Comparison of ENCODE assay signal across 14 mouse cellular contexts in the genomic region with DNA sequence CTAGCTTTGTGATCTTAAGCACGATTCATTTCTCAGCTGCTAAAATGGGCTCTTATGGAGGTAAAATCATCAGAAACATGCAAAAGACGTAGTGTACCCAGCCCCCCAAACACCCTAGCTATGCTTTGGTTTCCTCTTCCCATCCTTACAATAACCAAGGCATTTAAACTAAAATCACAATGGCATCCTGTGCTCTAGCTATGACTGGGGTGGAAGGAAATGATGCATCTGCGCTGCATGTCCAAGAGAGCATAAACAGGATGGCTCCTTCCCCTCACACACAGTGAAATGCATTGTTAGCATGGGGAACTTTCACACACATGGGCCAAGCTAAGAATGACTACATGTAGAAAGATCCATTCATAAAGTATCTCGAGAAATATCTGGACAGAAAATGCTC. TPM values are rescaled to one million over a fixed set of nuclear protein-coding genes. Genes with fewer than 3 reads are reported as not detected.
DNase-seq lines count a peak whose midpoint lies in the region; ATAC-seq and TF ChIP-seq lines count a peak whose summit lies in the region.
"Had no signal": no experiment of that assay in that cellular context is flagged by ENCODE, and none has a peak within 500 bp of the region (broad histone marks: within the 10 kb centered on the region; RNA-seq: fewer than 3 reads in every experiment).

No protein-coding gene starts in this region.

- DNase-seq in heart, adult 2 months, result peak in 1 of 2 experiments; percentile 6
- DNase-seq in heart, embryonic 10.5 days (ENCODE audit: low spot score), result no peak
- DNase-seq in kidney, postnatal 14 days, result peak; percentile 34
- peak; percentile 11 to 14 for DNase-seq in heart, postnatal 10 days
- DNase-seq in lung, postnatal 4 days, result peak; percentile 25 to 27
- no peak for DNase-seq in cerebellum, adult 9-11 months
- no peak for DNase-seq in spleen, postnatal 10 days (ENCODE audit: low spot score in 2 of 2)
- DNase-seq: B cell, adult 2 months; cerebellum, postnatal 10 days; right cerebral cortex, postnatal 25 days; thymus, postnatal 25 days had no signal

- TF ChIP-seq POLR2A in heart, adult 2 months (IDR thresholded peaks at IDR 0.05; ENCODE audit: insufficient read depth, low read depth, low read length), result 0 out of 2 replicates have a peak, but pooled peaks have one; percentile 25

- 0 out of 2 replicates have a peak, but pooled peaks have one; percentile 60 for TF ChIP-seq EP300 in heart, adult 2 months (IDR thresholded peaks at IDR 0.05; ENCODE audit: insufficient read depth, low read depth, low read length)

- TF ChIP-seq CTCF in heart, adult 2 months (IDR thresholded peaks at IDR 0.05), result no peak

- no peak overlapping the region for H3K9ac ChIP-seq in heart, adult 2 months (ENCODE audit: low read depth, low read length)
- no peak overlapping the region for H3K9ac ChIP-seq in kidney, embryonic 15.5 days
- H3K9ac ChIP-seq: midbrain, embryonic 15.5 days had no signal

- H3K9me3 ChIP-seq in heart, embryonic 10.5 days, result no peaks in the 10 kb centered on the region
- no peaks in the 10 kb centered on the region for H3K9me3 ChIP-seq in kidney, embryonic 15.5 days (replicated peaks)
- H3K9me3 ChIP-seq: midbrain, embryonic 15.5 days had no signal

- no peaks in the 10 kb centered on the region for H3K27me3 ChIP-seq in heart, adult 2 months (ENCODE audit: control insufficient read depth, insufficient read depth, low read length)
- no peaks in the 10 kb centered on the region for H3K27me3 ChIP-seq in heart, embryonic 10.5 days (ENCODE audit: insufficient read depth, poor library complexity, severe bottlenecking)
- no peaks in the 10 kb centered on the region for H3K27me3 ChIP-seq in kidney, embryonic 15.5 days
- H3K27me3 ChIP-seq: midbrain, embryonic 15.5 days had no signal

- H3K36me3 ChIP-seq in heart, adult 2 months (ENCODE audit: control insufficient read depth, insufficient read depth, low read length), result peaks cover 7% of the 10 kb centered on the region
- H3K36me3 ChIP-seq in heart, embryonic 10.5 days, result no peaks in the 10 kb centered on the region
- H3K36me3 ChIP-seq in kidney, embryonic 15.5 days, result no peaks in the 10 kb centered on the region
- H3K36me3 ChIP-seq: midbrain, embryonic 15.5 days had no signal

- no peak overlapping the region for H3K4me3 ChIP-seq in heart, adult 2 months
- H3K4me3 ChIP-seq in heart, embryonic 10.5 days, result no peak overlapping the region
- no peak overlapping the region for H3K4me3 ChIP-seq in kidney, embryonic 15.5 days (replicated peaks)
- H3K4me3 ChIP-seq: midbrain, embryonic 15.5 days had no signal

- H3K4me1 ChIP-seq in heart, adult 2 months (ENCODE audit: control insufficient read depth, insufficient read depth, low read length), result peaks cover 4% of the 10 kb centered on the region
- H3K4me1 ChIP-seq in heart, embryonic 10.5 days, result no peaks in the 10 kb centered on the region
- H3K4me1 ChIP-seq in kidney, embryonic 15.5 days, result no peaks in the 10 kb centered on the region
- H3K4me1 ChIP-seq: midbrain, embryonic 15.5 days had no signal

- WGBS in heart, adult 2 months, result 35% methylated on average over 4 of the region's 4 CpGs
- 65% methylated on average over 4 of the region's 4 CpGs for WGBS in heart, embryonic 10.5 days
- WGBS in kidney, embryonic 15.5 days, result 77% methylated on average over 4 of the region's 4 CpGs

- no peak overlapping the region for H3K4me2 ChIP-seq in kidney, embryonic 15.5 days
- H3K4me2 ChIP-seq: midbrain, embryonic 15.5 days had no signal

- no peaks in the 10 kb centered on the region for H3K79me2 ChIP-seq in heart, adult 2 months (replicated peaks; ENCODE audit: control insufficient read depth, insufficient read depth, low read length)

- ATAC-seq in kidney, embryonic 15.5 days (replicated peaks; ENCODE audit: low FRiP score), result no peak
- ATAC-seq: midbrain, embryonic 15.5 days had no signal

- intact Hi-C loops in heart, adult 2 months (cut with DNase I), result loop anchor here (1.0 kb wide), 1 partner anchor 52 kb away; no protein-coding TSS in a partner anchor
- intact Hi-C loops in heart, postnatal 10 days (cut with DNase I), result no loop called here

- peak overlapping the region; percentile 66 for H3K27ac ChIP-seq in heart, adult 2 months
- H3K27ac ChIP-seq in heart, embryonic 10.5 days, result no peak overlapping the region
- no peak overlapping the region for H3K27ac ChIP-seq in kidney, embryonic 15.5 days
- H3K27ac ChIP-seq: midbrain, embryonic 15.5 days had no signal

RNA-seq across cellular contexts. Expression of gene Ldb2, which starts 40.3 kb away (rescaled TPM):
- 1 to 10 TPM; 7.3 to 7.6 TPM for total RNA-seq in heart, adult 2 months (2021)
- polyA plus RNA-seq in heart, adult 2 months (2012; rRNA removed), result 15.1 and 21.1 TPM in 2 replicates
- polyA plus RNA-seq in heart, embryonic 10.5 days (2016; fragmentation: Nextera tagmentation; extraction: Ambion mirVana), result 9.3 and 14.9 TPM in 2 replicates
- polyA plus RNA-seq in kidney, embryonic 15.5 days (2015; fragmentation: Nextera tagmentation; extraction: Ambion mirVana), result 80.4 and 89.7 TPM in 2 replicates
- total RNA-seq in heart, postnatal 10 days (2021), result 10 to 100 TPM; 17.2 to 19.0 TPM
- total RNA-seq: megakaryocyte progenitor cell, adult 5-6 weeks had no signal

Comparison
In these comparisons a context has a peak if more than half of its experiments do, and no peak if none do; other contexts are left out.
1. DNase-seq: peak in kidney, postnatal 14 days (single experiment), heart, postnatal 10 days (2 of 2) and lung, postnatal 4 days (2 of 2); none in heart, embryonic 10.5 days (single experiment), cerebellum, adult 9-11 months (single experiment) and spleen, postnatal 10 days (0 of 2).